Mouse (Mus musculus) thymus, adult 2 months (tissue): ENCODE data around the gene Prss30.

Experiments used
- CTCF ChIP-seq: fragments of 200-500 bp; IDR thresholded peaks from 2 replicates; pipeline ENCODE4 v1.5.1; 2012; ENCODE audit warnings: mild to moderate bottlenecking, control low read depth, low read length, moderate library complexity, borderline replicate concordance; ENCODE audit not compliant: control insufficient read depth, poor library complexity, insufficient read depth; ENCODE audit errors: extremely low read depth
- POLR2A ChIP-seq: fragments of 200-500 bp; IDR thresholded peaks from 2 replicates; pipeline ENCODE4 v1.6.1; 2012; ENCODE audit warnings: mild to moderate bottlenecking, low read length, control low read depth, moderate library complexity; ENCODE audit not compliant: control insufficient read depth, poor library complexity, insufficient read depth; ENCODE audit errors: extremely low read depth

DNA sequence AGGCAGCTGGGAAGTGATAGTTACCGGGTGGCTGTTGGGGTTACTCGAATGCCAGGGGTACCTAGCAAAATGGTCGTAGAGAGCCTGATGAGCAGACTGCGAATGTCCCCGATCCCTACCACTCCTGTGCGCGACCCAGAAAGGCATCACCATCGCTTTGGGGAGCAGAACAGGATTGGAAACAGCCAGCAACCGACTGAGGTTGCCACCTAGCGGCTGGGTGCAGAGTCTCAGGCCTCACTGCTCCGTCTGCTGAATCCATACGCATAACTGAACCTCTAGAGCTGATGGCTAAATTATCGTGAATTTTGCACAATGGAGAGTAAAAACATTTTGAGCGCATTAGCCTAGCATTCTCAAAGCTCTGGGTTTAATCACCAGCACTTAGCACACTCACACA lies 35.4 kb upstream of the Prss30 start:
- TF ChIP-seq POLR2A (no peak), CTCF (peak; percentile 73; the same call in 1 of the 2 replicates)
